Mouse (Mus musculus) spleen, adult 2 months (tissue): Measurements from ENCODE around the gene Fkbp15.

Source experiments
- CTCF ChIP-seq: fragments of 200-500 bp; IDR thresholded peaks from 2 replicates; pipeline ENCODE4 v1.5.1; 2011; ENCODE audit warnings: mild to moderate bottlenecking, inconsistent platforms; ENCODE audit not compliant: insufficient read depth, insufficient read length, insufficient replicate concordance; ENCODE audit errors: extremely low read depth
- POLR2A ChIP-seq: fragments of 200-500 bp; IDR thresholded peaks from 2 replicates; pipeline ENCODE4 v1.6.1; 2011; ENCODE audit warnings: low read depth, low read length, inconsistent platforms

GRCm38 (mm10) chr4:62286257-62286991 lies 73.9 kb downstream of the Fkbp15 start:
- TF ChIP-seq POLR2A (no peak), CTCF (no peak)
